Mouse (Mus musculus): ENCODE measurements around the gene Plce1.
A peak's percentile ranks its signal among the peaks of the same experiment; 100 is the strongest.

Plce1 gene

GRCm38 (mm10) chr19:38632251-38632650 is 151.3 kb downstream of the Plce1 start:
- no peak for DNase-seq (ENCODE audit: low read depth, low spot score)

DNA sequence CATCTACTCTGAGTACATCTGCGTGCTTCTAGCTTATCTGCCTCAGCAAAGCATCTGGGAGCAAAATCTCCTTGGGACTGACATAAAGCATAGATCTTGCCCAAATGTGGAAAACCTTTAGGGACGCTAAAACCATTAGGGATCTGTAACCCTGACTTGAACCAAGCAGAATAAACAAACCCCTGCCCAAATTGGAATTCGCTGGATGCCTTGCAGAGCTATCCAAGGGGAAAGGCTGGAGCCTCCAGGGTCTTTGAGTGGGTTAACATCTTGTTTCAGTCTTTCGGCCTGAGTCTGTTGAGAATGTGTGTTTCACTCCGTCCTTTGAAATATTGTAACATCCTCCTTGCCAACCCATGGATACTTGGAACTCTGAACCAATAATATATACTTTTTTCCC is 152.4 kb downstream of the Plce1 start:
- no peak for DNase-seq (ENCODE audit: low read depth, low spot score)

- no peak for DNase-seq (ENCODE audit: low read depth, low spot score)
Observed at GRCm38 (mm10) chr19:38639050-38639449, 158.1 kb downstream of the Plce1 start.

- DNase-seq (ENCODE audit: low read depth, low spot score), result no peak
Observed at GRCm38 (mm10) chr19:38639805-38640204, 158.9 kb downstream of the Plce1 start.

- DNase-seq (ENCODE audit: low read depth, low spot score), result peak; percentile 51
Observed at GRCm38 (mm10) chr19:38642515-38642914, 161.6 kb downstream of the Plce1 start.

DNA sequence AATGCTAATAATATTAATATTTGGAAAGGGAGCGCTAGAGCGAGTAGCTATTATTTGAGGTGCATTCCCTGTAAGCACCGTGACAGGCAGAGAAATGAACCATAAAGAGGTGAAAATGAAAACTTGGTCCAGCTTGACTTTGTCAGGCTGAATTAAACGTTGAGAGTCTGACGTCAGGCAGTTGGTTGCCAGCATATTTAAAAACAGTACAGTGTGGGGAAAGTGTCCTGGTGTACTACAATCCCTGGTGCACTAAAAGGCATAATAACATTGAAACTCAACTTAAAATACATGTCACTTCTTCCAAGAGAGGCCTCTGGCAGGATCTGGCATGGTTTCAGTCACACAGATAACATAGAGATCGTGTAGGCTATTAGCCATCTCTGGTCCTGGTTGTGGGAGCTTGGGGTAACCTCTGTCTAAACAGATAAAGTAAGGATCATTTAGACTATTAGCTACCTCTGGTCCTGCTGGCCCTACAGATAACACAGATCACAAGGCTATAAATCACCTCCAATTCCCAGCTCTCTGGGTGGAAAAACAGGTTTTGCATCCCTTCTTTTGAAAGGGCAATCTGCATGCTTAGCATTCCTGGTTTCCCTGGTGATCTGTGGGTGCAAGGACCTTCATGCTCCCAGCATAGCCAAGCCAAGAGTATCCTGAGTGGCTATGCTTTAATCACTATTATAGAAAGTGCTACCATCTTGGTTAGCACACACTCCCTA is 164.1 kb downstream of the Plce1 start:
- DNase-seq (ENCODE audit: low read depth, low spot score), result peak; percentile 89

- DNase-seq (ENCODE audit: low read depth, low spot score), result peak; percentile 30
Observed at GRCm38 (mm10) chr19:38657980-38658379, 177.1 kb downstream of the Plce1 start.

- no peak for DNase-seq (ENCODE audit: low read depth, low spot score)
Observed at GRCm38 (mm10) chr19:38665398-38665797, 184.5 kb downstream of the Plce1 start.

DNA sequence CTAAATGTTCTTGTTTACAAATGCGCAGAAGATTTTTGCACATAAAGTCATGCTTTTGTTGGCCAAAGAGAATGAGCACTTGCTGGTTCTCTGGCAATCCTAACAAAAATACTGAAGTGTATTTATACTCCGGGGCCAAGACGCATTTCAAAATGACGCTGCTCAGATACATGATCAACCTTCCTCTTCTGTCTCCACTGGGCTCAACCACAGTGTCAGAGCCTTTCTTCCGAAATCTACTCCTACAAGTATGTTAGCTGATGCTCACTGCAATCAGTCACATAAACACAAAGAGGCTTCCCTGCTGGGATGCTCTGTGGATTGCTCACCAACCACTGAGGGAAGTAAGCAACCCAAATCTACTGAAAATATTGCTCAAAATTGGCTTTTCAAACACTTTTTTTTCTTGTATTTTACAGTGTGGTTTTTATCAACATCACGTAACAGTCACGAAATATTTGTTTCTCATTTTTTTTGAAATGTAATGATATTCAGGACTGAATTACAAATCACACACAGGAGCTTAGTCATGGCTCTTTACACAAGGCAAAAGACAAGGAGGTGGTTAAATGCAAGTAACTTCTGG is 191.2 kb downstream of the Plce1 start:
- no peak for DNase-seq (ENCODE audit: low read depth, low spot score)

- DNase-seq (ENCODE audit: low read depth, low spot score), result no peak
Observed at GRCm38 (mm10) chr19:38673936-38674335, 193.0 kb downstream of the Plce1 start.

DNA sequence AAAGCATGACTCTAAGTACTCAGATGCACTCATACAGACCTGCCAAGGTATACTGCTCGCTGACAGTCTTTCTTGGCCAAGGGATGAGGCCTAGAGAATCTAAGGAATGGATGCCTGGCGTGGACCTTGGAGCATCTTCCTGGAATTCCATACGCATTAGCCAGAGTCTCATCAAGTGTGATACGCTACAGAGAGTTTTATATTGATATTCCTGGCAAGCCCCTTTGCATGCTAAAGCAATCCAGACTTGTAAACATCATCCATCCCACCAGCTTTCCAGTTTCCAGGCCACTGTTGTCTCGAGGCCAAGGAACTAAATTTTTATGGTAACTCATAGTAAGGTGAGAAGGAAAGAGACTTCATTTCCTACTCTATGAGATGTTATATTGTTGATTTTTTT is 197.7 kb downstream of the Plce1 start:
- no peak for DNase-seq (ENCODE audit: low read depth, low spot score)

GRCm38 (mm10) chr19:38679520-38679919 is 198.6 kb downstream of the Plce1 start:
- no peak for DNase-seq (ENCODE audit: low read depth, low spot score)

DNA sequence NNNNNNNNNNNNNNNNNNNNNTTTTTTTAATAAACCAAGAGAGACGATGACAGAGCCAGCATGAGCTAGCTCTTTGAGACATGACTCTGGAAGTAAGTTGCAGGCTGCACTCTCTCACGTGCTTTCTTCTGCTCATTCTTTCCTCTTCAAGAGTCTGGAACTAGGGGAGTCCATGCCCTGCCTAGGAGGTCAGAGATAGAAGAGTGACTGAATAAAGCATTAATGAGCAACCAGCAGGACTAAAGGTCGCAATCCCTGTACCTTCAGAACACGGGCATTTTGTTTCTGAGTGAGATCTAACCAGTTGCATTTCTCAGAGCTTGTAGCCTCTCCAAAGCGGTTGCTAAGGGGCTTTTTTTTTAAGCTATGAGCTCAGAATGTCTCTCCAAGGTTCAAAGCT is 206.4 kb downstream of the Plce1 start:
- DNase-seq (ENCODE audit: low read depth, low spot score), result no peak

DNA sequence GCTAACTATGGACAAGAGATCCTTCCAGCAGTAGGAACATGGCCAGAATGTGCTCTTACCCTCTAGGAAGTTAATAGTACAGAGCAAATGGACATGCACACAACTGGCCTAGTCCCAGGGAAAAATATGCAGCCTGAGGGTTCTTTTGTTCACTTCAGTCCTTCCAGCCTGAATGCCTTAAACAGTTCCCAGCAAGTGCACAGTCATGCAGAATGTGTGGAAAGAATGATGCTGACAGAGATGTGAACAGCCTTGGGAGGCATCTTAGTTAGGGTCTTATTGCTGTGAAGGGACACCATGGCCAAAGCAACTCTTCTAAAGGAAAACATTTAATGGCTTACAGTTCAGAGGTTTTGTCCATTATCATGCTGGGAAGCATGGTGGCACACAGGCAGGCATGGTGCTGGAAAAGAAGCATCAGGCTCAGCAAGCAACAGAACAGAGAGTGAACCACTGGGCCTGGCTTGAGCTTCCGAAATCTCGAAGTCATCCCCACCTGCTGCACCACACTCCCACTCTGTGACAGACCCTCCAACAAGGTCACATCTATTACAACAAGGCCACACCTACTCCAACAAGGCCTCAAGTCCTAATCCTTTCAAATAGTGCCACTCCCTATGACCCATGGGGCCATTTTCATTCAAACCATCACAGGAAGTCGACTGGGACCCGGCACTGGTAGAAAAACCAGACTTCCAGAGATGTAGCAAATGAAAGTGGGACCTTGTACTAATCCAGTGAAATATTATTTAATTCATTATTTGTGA is 208.0 kb downstream of the Plce1 start:
- peak; percentile 94 for DNase-seq (ENCODE audit: low read depth, low spot score)

DNA sequence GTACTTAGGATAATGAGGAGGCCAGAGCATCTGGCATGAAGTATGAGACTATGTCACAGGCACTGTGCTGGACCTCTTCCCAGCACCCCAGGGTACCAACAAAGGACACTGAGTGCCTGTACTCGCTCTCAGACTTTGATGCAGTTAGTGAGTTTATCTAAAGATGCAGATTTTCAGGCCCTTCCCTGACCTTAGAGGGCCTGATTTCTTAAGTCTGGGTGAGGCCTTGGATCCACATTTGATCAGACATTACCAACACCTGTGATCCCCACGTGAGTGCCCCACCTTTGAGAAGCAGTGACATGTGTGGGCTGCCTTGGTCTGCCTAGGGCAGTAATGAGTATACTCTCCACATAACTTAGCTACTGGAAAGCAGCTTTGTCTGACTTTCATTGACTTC is 209.4 kb downstream of the Plce1 start:
- peak; percentile 54 for DNase-seq (ENCODE audit: low read depth, low spot score)

DNA sequence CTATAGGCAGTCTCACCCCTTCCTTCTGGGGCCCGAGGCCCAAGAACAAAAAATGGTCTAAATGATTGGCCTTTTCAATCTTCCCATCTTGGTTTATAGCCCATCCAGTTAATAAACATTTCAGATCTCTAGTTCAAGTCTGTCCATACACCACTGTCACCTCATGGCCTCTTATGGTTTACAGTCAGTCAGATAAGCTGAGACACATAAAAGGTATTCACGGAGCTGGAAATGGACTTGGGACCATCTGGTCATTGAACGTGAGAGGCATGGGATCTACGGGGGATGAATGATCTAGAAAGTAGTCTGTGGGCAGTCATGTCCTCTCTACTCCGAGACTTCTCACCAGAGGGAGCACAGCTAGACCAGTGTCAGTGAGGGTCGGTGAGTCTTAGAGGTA is 210.6 kb downstream of the Plce1 start:
- DNase-seq (ENCODE audit: low read depth, low spot score), result no peak

DNA sequence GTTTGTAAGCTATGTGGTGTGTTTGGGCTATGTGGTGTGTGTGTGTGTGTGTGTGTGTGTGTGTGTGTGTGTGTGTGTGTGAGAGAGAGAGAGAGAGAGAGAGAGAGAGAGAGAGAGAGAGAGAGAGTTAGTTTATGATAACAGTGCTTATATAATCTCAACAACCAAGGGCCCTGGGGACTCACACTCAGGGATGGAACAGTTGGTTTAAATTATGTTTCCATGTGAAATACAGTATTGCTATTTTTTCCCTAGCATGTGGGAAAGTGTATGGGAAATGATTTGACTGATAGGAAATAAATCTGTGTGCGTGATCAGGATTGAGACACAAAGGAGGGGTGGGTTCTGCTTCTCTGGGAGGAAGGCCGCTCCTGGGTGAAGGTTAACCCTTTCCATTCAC is 212.4 kb downstream of the Plce1 start:
- DNase-seq (ENCODE audit: low read depth, low spot score), result no peak

DNA sequence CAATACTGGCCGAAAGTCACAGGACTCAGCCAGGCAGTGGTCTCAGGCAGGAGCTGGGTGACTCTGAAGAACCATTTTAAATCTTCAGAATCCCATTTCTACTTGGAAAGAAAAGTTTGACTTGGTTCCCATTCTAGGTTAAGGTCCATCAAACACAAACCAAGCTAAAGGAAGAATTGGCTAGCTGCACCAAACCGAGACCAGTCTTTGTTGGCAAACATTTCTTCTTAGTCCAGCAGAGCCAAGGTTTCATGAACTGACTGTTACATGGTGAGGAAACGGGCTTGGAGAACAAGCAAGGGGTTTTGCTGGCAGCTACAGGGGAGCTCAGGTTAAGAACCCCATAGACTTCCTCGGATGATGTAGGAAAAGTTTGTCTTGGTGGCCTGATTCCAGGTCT is 212.9 kb downstream of the Plce1 start:
- no peak for DNase-seq (ENCODE audit: low read depth, low spot score)

GRCm38 (mm10) chr19:38701776-38702175 is 220.9 kb downstream of the Plce1 start:
- no peak for DNase-seq (ENCODE audit: low read depth, low spot score)

- DNase-seq (ENCODE audit: low read depth, low spot score), result no peak
Observed at GRCm38 (mm10) chr19:38704742-38705141, 223.8 kb downstream of the Plce1 start.

GRCm38 (mm10) chr19:38705244-38705643 is 224.3 kb downstream of the Plce1 start:
- DNase-seq (ENCODE audit: low read depth, low spot score), result no peak

DNA sequence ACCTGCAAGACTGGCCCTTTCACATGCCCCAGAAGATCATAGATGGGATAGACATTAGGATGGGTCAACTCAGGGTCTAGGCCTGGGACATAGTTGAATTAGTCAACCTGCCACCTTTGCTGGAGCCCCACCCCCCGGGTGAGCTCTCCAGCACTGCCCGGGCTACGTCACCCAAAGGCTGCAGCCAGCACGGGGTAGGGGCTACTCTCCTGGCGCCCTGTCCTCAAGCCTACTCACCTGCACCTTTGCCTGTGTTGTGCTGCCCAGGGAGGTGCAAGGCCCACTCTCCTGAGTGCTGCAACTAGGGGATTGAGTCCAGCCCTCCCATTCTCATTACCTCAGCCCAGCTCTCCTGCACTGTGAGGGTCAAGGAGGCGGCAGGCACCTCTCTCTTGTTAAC is 225.5 kb downstream of the Plce1 start:
- no peak for DNase-seq (ENCODE audit: low read depth, low spot score)

GRCm38 (mm10) chr19:38709376-38709775 is 228.5 kb downstream of the Plce1 start:
- DNase-seq (ENCODE audit: low read depth, low spot score), result no peak

Measured in R1 (cell line).